Mouse (Mus musculus): ENCODE data around the gene Cdr2.

DNA sequence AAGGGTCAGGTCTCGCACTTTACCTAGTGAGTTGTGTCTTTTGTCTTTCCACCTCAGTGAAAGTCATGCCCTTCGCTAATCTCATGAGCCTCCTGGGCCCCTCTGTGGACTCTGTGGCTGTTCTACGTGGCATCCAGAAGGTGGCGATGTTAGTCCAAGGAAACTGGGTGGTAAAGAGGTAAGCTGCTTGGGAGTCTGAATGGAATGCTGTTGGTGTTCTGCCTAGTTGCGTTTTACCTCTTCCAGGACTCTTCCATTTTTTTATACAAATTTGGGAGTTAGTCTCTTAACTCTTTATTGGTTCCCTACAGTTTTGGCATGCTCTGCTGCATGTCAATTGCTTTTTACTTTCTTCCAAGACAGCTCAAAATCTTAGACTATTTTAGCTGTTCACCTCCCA is 47.4 kb downstream of the Cdr2 start:
- TF ChIP-seq GATA1 (IDR thresholded peaks at IDR 0.05; ENCODE audit: low read length): no peak
- no peak for TF ChIP-seq TAL1 (IDR thresholded peaks at IDR 0.05; ENCODE audit: low read length)

All from erythroblast, embryonic 14.5 days (primary cell).